Mouse (Mus musculus): Measurements from ENCODE around the gene Il2ra. TPM values are rescaled to one million over a fixed set of nuclear protein-coding genes. Genes with fewer than 3 reads are reported as not detected.

The Il2ra gene
- polyA plus RNA-seq, 1 experiment from 2014 or later, result not detected

DNA sequence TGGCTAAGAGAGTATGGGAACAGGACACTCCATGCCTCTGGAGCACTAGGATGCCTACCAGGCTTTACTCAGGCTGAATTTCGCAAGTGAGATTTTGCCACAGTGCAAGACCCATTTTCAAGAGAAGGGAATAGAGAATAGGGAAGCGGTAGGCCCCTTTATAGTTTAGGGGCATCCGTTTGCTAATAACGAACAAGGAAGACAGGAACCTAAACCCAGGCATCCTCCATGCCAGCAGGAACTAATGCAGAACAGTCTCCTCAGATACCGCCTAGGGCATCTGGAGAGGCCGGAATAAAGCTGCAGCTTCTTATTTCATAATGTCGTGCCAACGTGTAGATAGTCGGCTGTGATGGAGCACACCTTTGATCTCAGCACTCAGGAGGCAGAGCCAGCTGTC is 80.0 kb downstream of the Il2ra start:
- Histone ChIP-seq H3K9me3 (ENCODE audit: control insufficient read depth, low read length) (no peaks in the 10 kb centered on the region), H3K36me3 (ENCODE audit: control insufficient read depth, insufficient read depth, low read length) (no peaks in the 10 kb centered on the region), H3K4me3 (ENCODE audit: low read depth, low read length) (no peak overlapping the region), H3K4me1 (ENCODE audit: control insufficient read depth, insufficient read depth, low read length) (no peaks in the 10 kb centered on the region), H3K27me3 (ENCODE audit: control insufficient read depth, insufficient read depth, low read length) (no peaks in the 10 kb centered on the region), H3K9ac (replicated peaks; ENCODE audit: low read depth, low read length) (no peak overlapping the region), H3K27ac (ENCODE audit: low read depth, low read length) (no peak overlapping the region), H3K4me2 (ENCODE audit: low read depth, low read length) (no peak overlapping the region)
- WGBS, result 93% methylated on average over 9 of the region's 9 CpGs
- ATAC-seq (ENCODE audit: low read depth), result no peak

DNA sequence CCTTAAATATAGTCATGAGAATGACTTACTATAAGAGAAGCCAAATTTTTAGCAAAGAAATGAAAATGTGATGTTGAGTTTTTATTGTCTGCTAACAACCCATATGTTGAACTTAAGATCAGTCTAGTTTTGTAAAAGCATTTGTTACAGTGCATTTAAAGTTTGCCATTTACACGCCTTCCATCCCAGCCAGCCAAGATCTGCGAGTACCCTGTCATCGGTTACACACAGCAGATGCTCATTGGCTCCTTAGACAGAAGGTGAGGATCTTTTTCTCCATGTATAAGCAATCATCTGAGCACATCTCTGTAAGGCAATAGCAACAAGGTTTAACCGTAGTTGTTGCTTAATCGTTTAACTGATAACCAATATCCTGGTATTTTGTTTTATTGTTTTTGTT is 85.0 kb downstream of the Il2ra start:
- no peaks in the 10 kb centered on the region for H3K36me3 ChIP-seq (ENCODE audit: control insufficient read depth, insufficient read depth, low read length)
- H3K4me1 ChIP-seq (ENCODE audit: control insufficient read depth, insufficient read depth, low read length), result no peaks in the 10 kb centered on the region
- H3K9me3 ChIP-seq (ENCODE audit: control insufficient read depth, low read length), result no peaks in the 10 kb centered on the region
- 95% methylated on average over 5 of the region's 5 CpGs for WGBS
- no peaks in the 10 kb centered on the region for H3K27me3 ChIP-seq (ENCODE audit: control insufficient read depth, insufficient read depth, low read length)
- no peak overlapping the region for H3K9ac ChIP-seq (replicated peaks; ENCODE audit: low read depth, low read length)
- no peak overlapping the region for H3K4me3 ChIP-seq (ENCODE audit: low read depth, low read length)
- H3K27ac ChIP-seq (ENCODE audit: low read depth, low read length), result no peak overlapping the region
- no peak for ATAC-seq (ENCODE audit: low read depth)
- no peak overlapping the region for H3K4me2 ChIP-seq (ENCODE audit: low read depth, low read length)

DNA sequence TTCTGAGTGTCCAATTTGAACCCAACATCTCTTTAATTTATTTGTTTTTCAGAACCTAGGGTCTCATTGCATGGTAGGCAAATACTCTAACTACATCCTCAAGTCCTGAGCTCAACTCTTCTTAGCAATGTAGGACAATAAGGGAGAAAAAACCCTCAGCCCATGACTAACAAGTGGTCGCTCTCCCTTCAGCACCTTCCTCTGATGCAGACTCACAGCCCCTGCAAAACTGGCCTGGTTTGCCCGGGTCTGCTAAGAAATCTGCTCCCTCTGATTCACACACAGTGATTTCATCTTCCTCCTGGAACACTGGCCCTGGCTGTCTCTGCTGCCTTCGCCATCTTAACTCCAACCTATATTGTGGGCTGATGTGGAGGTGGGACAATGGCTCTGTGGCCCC is 86.5 kb downstream of the Il2ra start:
- ATAC-seq (ENCODE audit: low read depth), result no peak
- H3K4me2 ChIP-seq (ENCODE audit: low read depth, low read length), result no peak overlapping the region
- no peaks in the 10 kb centered on the region for H3K4me1 ChIP-seq (ENCODE audit: control insufficient read depth, insufficient read depth, low read length)
- no peak overlapping the region for H3K27ac ChIP-seq (ENCODE audit: low read depth, low read length)
- H3K36me3 ChIP-seq (ENCODE audit: control insufficient read depth, insufficient read depth, low read length), result no peaks in the 10 kb centered on the region
- H3K9ac ChIP-seq (replicated peaks; ENCODE audit: low read depth, low read length), result no peak overlapping the region
- H3K4me3 ChIP-seq (ENCODE audit: low read depth, low read length), result no peak overlapping the region
- H3K27me3 ChIP-seq (ENCODE audit: control insufficient read depth, insufficient read depth, low read length), result no peaks in the 10 kb centered on the region
- no peaks in the 10 kb centered on the region for H3K9me3 ChIP-seq (ENCODE audit: control insufficient read depth, low read length)
- 63% methylated on average over 3 of the region's 3 CpGs for WGBS

DNA sequence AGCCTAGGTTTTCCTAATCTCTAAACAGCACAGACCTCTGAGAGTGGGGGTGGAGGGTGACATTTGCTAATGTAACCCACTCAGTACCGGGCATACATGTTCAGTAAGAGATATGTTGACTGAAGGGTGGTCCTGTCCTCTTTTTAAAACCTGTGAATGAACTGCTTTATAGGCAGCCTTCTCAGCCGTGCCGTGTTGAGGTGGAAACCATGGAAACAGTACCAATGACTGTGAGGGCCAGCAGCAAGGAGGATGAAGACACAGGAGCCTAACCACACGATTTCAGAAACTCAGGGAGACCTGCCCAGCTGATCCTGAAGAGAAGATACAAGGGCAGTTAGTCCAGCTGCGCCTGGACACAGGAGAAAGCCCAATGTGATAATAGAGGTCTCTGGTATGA is 90.4 kb downstream of the Il2ra start:
- Histone ChIP-seq H3K4me2 (ENCODE audit: low read depth, low read length) (no peak overlapping the region), H3K4me1 (ENCODE audit: control insufficient read depth, insufficient read depth, low read length) (no peaks in the 10 kb centered on the region), H3K9ac (replicated peaks; ENCODE audit: low read depth, low read length) (no peak overlapping the region), H3K9me3 (ENCODE audit: control insufficient read depth, low read length) (no peaks in the 10 kb centered on the region), H3K27ac (ENCODE audit: low read depth, low read length) (no peak overlapping the region), H3K36me3 (ENCODE audit: control insufficient read depth, insufficient read depth, low read length) (no peaks in the 10 kb centered on the region), H3K27me3 (ENCODE audit: control insufficient read depth, insufficient read depth, low read length) (no peaks in the 10 kb centered on the region), H3K4me3 (ENCODE audit: low read depth, low read length) (no peak overlapping the region)
- ATAC-seq (ENCODE audit: low read depth), result 0 out of 2 replicates have a peak, but pooled peaks have one; percentile 31
- WGBS, result 71% methylated on average over 5 of the region's 5 CpGs

DNA sequence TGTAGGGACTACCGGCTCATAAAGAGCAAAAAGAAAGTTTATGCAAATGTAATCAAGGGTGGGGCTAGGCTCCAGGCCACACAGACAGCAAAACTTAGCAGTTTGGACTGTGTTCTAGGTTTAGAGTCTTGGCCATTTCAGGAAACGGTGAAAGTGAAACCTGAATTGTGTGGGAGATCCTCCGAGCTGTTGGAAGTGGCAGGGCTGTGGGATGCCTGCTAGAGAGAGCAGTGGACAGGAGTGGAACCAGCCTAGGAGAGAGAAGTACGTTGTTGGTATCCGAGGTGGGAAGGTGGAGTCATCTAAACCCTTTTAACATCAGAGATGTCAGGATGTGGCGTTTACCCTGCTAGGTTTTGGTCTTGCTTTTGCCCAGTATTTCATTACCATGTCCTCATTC is 93.2 kb downstream of the Il2ra start:
- no peaks in the 10 kb centered on the region for H3K27me3 ChIP-seq (ENCODE audit: control insufficient read depth, insufficient read depth, low read length)
- no peak overlapping the region for H3K9ac ChIP-seq (replicated peaks; ENCODE audit: low read depth, low read length)

DNA sequence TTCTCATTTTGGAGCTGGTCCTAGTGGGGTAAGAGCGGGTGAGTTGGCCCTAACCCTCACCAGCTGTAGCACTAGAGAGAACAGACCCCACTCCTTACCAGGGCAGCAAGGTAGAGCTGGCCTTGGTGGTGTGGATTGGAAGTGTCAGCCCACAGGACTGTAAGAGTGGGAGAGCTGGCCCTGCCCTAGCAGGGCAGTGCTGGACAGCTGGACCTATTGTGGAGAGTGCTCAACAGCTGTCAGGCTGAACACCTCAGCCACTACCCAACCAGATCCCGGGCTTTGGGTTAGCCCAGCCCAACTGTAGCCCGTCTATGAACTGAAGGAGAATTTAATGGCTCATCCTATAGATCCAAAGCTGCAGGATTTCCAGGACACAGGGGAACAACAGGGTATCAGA is 96.2 kb downstream of the Il2ra start:
- Histone ChIP-seq H3K27me3 (ENCODE audit: control insufficient read depth, insufficient read depth, low read length) (no peaks in the 10 kb centered on the region), H3K27ac (ENCODE audit: low read depth, low read length) (no peak overlapping the region), H3K4me3 (ENCODE audit: low read depth, low read length) (no peak overlapping the region), H3K9me3 (ENCODE audit: control insufficient read depth, low read length) (no peaks in the 10 kb centered on the region), H3K9ac (replicated peaks; ENCODE audit: low read depth, low read length) (no peak overlapping the region), H3K36me3 (ENCODE audit: control insufficient read depth, insufficient read depth, low read length) (peaks cover 33% of the 10 kb centered on the region), H3K4me1 (ENCODE audit: control insufficient read depth, insufficient read depth, low read length) (no peaks in the 10 kb centered on the region), H3K4me2 (ENCODE audit: low read depth, low read length) (no peak overlapping the region)
- ATAC-seq (ENCODE audit: low read depth), result peak; percentile 48; the same call in 1 of the 2 replicates
- 88% methylated on average over 3 of the region's 3 CpGs for WGBS

More for the DNA sequence above, 93.2 kb downstream of the Il2ra start:
- Histone ChIP-seq H3K9me3 (ENCODE audit: control insufficient read depth, low read length) (no peaks in the 10 kb centered on the region), H3K27ac (ENCODE audit: low read depth, low read length) (no peak overlapping the region), H3K4me2 (ENCODE audit: low read depth, low read length) (no peak overlapping the region), H3K4me3 (ENCODE audit: low read depth, low read length) (no peak overlapping the region), H3K4me1 (ENCODE audit: control insufficient read depth, insufficient read depth, low read length) (no peaks in the 10 kb centered on the region), H3K36me3 (ENCODE audit: control insufficient read depth, insufficient read depth, low read length) (peaks cover 4% of the 10 kb centered on the region)
- no peak for ATAC-seq (ENCODE audit: low read depth)
- 86% methylated on average over 6 of the region's 6 CpGs for WGBS

DNA sequence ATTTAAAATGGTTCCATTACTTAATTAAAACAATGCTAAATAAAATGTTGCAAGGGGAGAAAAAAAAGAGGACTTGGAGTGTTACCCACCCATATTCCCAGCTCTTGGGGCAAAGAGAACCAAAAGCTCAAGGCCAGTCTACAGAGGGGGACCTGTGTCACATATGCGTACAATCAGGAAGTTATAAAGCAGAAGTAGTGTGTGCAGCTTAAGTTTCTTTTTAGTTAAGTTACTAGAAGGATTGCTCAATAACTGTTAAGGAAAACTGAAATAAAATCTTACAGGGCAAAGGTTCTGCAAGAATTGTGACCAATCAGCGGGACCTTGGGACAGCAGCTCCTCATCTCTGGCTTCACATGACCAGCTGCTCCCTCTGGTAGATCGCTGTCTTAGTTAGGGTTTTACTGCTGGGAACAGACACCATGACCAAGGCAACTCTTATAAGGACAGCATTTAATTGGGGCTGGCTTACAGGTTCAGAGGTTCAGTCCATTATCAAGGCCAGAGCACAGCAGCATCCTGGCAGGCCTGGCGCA is 97.0 kb downstream of the Il2ra start:
- no peak for ATAC-seq (ENCODE audit: low read depth)
- Histone ChIP-seq H3K9ac (replicated peaks; ENCODE audit: low read depth, low read length) (no peak overlapping the region), H3K9me3 (ENCODE audit: control insufficient read depth, low read length) (no peaks in the 10 kb centered on the region), H3K27me3 (ENCODE audit: control insufficient read depth, insufficient read depth, low read length) (no peaks in the 10 kb centered on the region), H3K4me3 (ENCODE audit: low read depth, low read length) (no peak overlapping the region), H3K4me1 (ENCODE audit: control insufficient read depth, insufficient read depth, low read length) (no peaks in the 10 kb centered on the region), H3K4me2 (ENCODE audit: low read depth, low read length) (no peak overlapping the region), H3K27ac (ENCODE audit: low read depth, low read length) (no peak overlapping the region), H3K36me3 (ENCODE audit: control insufficient read depth, insufficient read depth, low read length) (peaks cover 36% of the 10 kb centered on the region)
- 94% methylated on average over 4 of the region's 4 CpGs for WGBS

Other genes with a start within 250 kb of the Il2ra start
- gene Pfkfb3, start 88.7 kb upstream of the Il2ra start, polyA plus RNA-seq (2014; fragmentation: Nextera tagmentation; extraction: Ambion mirVana), result 31.7 and 38.0 TPM in 2 replicates
- gene Rbm17, start 38.7 kb upstream of the Il2ra start, polyA plus RNA-seq (2014; fragmentation: Nextera tagmentation; extraction: Ambion mirVana), result 125 and 142 TPM in 2 replicates
- not detected in 2 replicates for gene Gm17490, start 16.5 kb upstream of the Il2ra start, polyA plus RNA-seq (2014; fragmentation: Nextera tagmentation; extraction: Ambion mirVana)
- gene Il15ra, start 62.5 kb downstream of the Il2ra start, polyA plus RNA-seq (2014; fragmentation: Nextera tagmentation; extraction: Ambion mirVana), result 0.79 and 1.1 TPM in 2 replicates
- gene Fbh1, start 134.8 kb downstream of the Il2ra start, polyA plus RNA-seq (2014; fragmentation: Nextera tagmentation; extraction: Ambion mirVana), result 125 and 146 TPM in 2 replicates
- gene Ankrd16, start 135.1 kb downstream of the Il2ra start, polyA plus RNA-seq (2014; fragmentation: Nextera tagmentation; extraction: Ambion mirVana), result 39.3 and 39.4 TPM in 2 replicates